Mouse (Mus musculus): Measurements from ENCODE around the gene Gm38392. TPM values are rescaled to one million over a fixed set of nuclear protein-coding genes. Genes with fewer than 3 reads are reported as not detected.
"Not testable (repeated sequence)": the region's sequence is repeated elsewhere in the genome, so short reads cannot be mapped to it uniquely, and the experiment has no call there.

Gene Gm38392
- polyA plus RNA-seq, 1 experiment from 2014 or later: 0.35 TPM

DNA sequence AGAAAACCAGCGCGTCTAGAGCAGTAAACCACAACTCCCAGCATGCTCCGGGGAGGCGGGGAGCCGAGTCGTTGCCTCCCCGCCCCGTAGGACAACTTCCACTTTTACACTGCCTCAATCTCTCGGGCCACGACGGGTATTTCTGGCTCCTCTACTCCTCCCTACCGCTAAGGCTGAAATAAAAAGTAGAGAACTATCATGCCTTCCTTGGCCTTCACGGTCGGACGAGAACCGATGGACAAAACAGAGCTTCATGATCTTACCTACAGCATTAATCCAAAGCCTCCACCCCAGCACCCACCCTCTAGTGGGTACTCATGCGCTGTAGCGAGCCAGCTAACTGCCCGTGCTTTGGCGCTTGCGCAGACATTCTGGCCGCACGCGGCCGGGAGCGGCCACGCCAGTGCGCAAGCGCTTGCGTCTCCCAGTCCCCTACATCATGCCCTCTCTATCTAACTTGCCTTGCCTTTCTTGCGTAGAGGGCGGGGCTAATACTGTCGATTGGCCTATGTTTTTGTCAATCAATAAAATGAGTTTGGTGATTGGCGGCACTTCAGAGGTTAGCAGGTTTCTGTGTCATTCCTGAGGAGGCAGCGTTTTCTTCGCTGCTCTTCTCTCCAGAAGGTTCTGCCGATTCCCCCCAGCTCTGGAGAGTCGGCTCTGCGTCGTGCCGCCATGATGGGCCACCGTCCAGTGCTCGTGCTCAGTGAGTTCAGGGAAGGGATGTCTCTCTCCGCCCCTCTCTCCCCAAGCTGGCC lies 9.7 kb upstream of the Gm38392 start, which contains the start of the genes Tsacc and Cct3:
Gene Tsacc (minus strand): TSS at position 439 of the 758 bp plus-strand sequence.
Gene Cct3 (plus strand): TSS at position 556 of the 758 bp plus-strand sequence.
- WGBS: under 1% methylated on average over 44 of the region's 44 CpGs
- ATAC-seq (ENCODE audit: insufficient read depth, low FRiP score, low read depth): peak; percentile 99
- H3K4me2 ChIP-seq: peak within 1 kb of the TSS; percentile 64
- H3K9ac ChIP-seq: peak within 1 kb of the TSS; percentile 88
- no peaks in the 10 kb centered on the region for H3K9me3 ChIP-seq
- peak within 1 kb of the TSS; percentile 96 for H3K27ac ChIP-seq
- peak within 1 kb of the TSS; percentile 83 for H3K4me3 ChIP-seq (replicated peaks)
- peaks cover 19% of the 10 kb centered on the region for H3K36me3 ChIP-seq
- peaks cover 9% of the 10 kb centered on the region for H3K4me1 ChIP-seq
- no peaks in the 10 kb centered on the region for H3K27me3 ChIP-seq (replicated peaks)

- Histone ChIP-seq H3K27me3 (replicated peaks) (no peaks in the 10 kb centered on the region), H3K4me3 (replicated peaks) (peak overlapping the region; percentile 83), H3K36me3 (peaks cover 13% of the 10 kb centered on the region), H3K4me2 (peak overlapping the region; percentile 64), H3K9me3 (no peaks in the 10 kb centered on the region), H3K27ac (peak overlapping the region; percentile 94), H3K9ac (peak overlapping the region; percentile 40), H3K4me1 (peaks cover 9% of the 10 kb centered on the region)
- ATAC-seq (ENCODE audit: insufficient read depth, low FRiP score, low read depth): no peak
- 2% methylated on average over 12 of the region's 12 CpGs for WGBS
Measured at GRCm38 (mm10) chr3:88296110-88296560, 9.1 kb upstream of the Gm38392 start.

DNA sequence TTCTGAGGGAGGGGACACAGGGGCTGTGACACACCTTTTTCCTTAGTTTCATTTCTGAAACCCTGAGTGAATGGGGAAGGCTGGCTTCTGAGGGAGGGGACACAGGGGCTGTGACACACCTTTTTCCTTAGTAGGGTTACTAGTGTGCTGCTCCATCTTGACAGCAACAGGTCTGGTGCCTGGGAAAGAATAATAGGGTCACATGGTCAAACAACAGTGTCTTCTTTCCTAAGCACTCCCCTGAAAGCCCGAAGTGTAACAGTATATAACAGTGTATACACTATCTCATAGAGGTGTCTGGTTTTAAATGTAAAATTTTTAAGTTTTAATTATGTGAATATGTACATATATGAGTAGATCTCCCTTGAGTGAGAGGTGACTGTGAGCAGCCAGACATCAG lies 8.3 kb upstream of the Gm38392 start:
- not testable (repeated sequence) for H3K4me1 ChIP-seq; H3K27me3 ChIP-seq (replicated peaks); H3K36me3 ChIP-seq; ATAC-seq (ENCODE audit: insufficient read depth, low FRiP score, low read depth); H3K9me3 ChIP-seq; H3K9ac ChIP-seq; H3K4me3 ChIP-seq (replicated peaks); H3K27ac ChIP-seq
- 46% methylated on average over 1 of the region's 1 CpGs for WGBS
- H3K4me2 ChIP-seq: peak overlapping the region; percentile 64

DNA sequence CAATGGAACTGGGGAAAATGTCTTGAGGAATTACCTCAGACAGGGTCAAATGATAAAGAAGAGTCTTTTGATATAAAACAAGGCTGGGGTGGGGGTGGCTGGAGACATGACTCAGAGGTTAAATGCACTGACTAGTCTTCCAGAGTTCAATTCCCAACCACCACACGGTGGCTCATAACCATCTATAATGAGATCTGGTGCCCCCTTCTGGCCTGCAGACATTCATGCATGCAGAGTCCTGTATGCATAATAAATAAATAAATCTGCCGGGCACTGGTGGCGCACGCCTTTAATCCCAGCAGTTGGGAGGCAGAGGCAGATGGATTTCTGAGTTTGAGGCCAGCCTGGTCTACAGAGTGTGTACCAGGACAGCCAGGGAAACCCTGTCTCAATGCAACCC lies 5.0 kb upstream of the Gm38392 start:
- H3K9ac ChIP-seq: no peak overlapping the region
- H3K27me3 ChIP-seq (replicated peaks): no peaks in the 10 kb centered on the region
- no peaks in the 10 kb centered on the region for H3K9me3 ChIP-seq
- no peaks in the 10 kb centered on the region for H3K36me3 ChIP-seq
- H3K4me3 ChIP-seq (replicated peaks): no peak overlapping the region
- H3K4me2 ChIP-seq: no peak overlapping the region
- H3K27ac ChIP-seq: no peak overlapping the region
- H3K4me1 ChIP-seq: no peaks in the 10 kb centered on the region
- ATAC-seq (ENCODE audit: insufficient read depth, low FRiP score, low read depth): no peak
- 67% methylated on average over 4 of the region's 4 CpGs for WGBS

DNA sequence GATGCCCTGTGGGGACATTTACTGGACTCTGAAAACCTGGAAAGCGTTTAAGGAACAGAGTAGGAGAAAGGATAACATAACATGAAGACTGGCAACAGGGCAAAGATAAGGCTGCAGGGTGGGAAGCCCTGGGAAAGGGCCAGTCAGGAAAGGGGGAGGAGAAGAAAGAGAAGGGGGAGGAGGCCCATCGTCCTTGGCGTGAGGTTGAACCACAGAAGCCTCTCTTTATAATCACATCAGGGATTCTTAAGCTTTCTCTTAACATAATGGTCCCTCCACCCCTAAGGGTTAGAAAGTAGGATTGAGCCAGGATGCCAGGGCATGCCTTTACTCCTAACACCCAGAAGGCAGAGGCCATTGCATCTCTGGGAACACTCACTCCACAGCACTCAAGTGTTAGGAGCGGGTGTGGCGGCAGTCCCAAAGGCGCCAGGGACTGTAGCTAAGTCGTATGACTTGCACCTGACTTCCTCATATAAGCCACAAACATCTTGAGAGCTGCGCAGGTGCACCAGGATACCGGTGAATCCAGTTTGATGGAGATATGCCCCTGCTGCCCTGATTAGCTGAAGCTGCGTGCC lies 1.2 kb upstream of the Gm38392 start:
- H3K9ac ChIP-seq; ATAC-seq (ENCODE audit: insufficient read depth, low FRiP score, low read depth); H3K9me3 ChIP-seq; H3K4me3 ChIP-seq (replicated peaks); H3K36me3 ChIP-seq; H3K4me2 ChIP-seq; H3K27ac ChIP-seq; H3K4me1 ChIP-seq; H3K27me3 ChIP-seq (replicated peaks): not testable (repeated sequence)
- 74% methylated on average over 10 of the region's 10 CpGs for WGBS

GRCm38 (mm10) chr3:88285565-88285895 lies 1.5 kb downstream of the Gm38392 start:
- 75% methylated on average over 2 of the region's 2 CpGs for WGBS
- H3K36me3 ChIP-seq; ATAC-seq (ENCODE audit: insufficient read depth, low FRiP score, low read depth); H3K4me2 ChIP-seq; H3K27ac ChIP-seq; H3K9me3 ChIP-seq; H3K27me3 ChIP-seq (replicated peaks); H3K4me3 ChIP-seq (replicated peaks); H3K4me1 ChIP-seq; H3K9ac ChIP-seq: not testable (repeated sequence)

DNA sequence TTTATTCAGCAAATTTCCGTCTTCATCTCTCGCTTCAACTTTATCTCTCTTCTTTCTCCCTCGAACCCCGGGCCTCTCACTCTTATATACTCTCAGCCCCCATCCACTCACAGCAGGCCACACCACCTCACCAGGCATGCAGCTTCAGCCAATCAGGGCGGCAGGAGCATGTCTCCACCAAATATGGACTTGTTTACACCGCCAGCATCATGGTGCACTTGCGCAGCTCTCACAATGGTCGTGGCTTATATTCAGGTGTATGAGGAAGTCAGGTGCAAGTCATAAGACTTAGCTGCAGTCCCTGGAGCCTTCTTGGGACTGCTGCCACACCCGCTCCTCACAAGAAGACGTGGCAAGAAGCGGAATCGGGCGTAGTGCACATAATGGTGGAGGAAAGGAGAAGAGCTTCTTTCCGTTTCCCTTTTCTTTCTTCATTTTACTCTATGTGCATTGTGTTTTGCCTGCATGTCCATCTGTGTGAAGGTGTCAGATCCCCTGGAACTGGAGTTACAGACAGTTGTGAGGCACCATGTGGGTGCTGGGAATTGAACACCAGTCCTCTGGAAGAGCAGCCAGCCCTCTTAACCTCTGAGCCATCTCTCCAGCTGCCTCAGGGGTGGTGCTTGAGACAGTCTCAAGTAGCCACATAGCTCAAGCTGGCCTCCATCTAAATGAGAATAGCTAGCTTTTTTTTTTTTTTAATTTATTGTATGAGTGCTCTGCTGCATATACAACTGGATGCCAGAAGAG lies 2.0 kb downstream of the Gm38392 start:
- H3K4me3 ChIP-seq (replicated peaks); H3K9ac ChIP-seq; H3K4me1 ChIP-seq; H3K36me3 ChIP-seq; ATAC-seq (ENCODE audit: insufficient read depth, low FRiP score, low read depth); H3K4me2 ChIP-seq; H3K27ac ChIP-seq; H3K9me3 ChIP-seq; H3K27me3 ChIP-seq (replicated peaks): not testable (repeated sequence)
- 91% methylated on average over 14 of the region's 14 CpGs for WGBS

DNA sequence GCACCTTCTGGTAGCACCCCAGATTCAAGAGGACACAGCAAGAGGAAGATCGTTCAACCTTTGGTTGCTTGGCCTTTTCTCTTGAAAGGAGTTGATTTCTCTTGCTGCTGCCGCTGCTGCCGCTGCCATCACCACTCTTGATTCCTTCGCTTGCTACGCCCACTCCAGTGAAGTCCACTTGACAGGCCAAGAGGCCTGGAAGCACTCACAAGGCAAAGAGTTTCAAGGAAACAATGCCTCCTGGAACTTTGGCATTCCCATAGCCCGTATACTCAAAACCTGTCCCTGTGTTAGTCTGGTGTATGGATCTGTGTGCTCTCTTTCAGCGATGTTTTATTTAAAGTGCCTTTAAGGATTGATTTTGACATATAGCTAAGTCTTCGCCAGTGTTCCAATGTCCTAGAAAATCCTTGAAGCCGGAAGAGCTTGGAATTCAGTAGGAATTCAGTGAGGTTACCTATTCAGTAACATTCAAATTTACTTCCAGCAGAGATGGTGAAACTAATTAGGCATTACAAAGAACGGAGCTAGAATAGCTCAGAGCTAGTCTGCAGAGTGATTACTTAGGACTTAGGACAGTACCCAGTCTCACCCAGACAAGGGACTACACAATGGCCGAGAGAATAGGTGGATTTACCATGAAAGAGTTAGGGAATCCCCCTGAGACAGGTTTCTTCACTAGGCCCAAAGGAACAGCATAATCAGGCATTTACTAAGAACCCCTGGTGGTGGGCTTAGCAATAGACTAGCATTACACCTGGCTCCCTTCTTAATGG lies 5.7 kb downstream of the Gm38392 start:
- not testable (repeated sequence) for H3K9me3 ChIP-seq; H3K27me3 ChIP-seq (replicated peaks); H3K9ac ChIP-seq; H3K36me3 ChIP-seq; H3K27ac ChIP-seq; H3K4me3 ChIP-seq (replicated peaks); H3K4me2 ChIP-seq; H3K4me1 ChIP-seq; ATAC-seq (ENCODE audit: insufficient read depth, low FRiP score, low read depth)
- WGBS: 71% methylated on average over 11 of the region's 11 CpGs

GRCm38 (mm10) chr3:88280035-88280434 lies 7.0 kb downstream of the Gm38392 start:
- no peak overlapping the region for H3K4me3 ChIP-seq (replicated peaks)
- no peaks in the 10 kb centered on the region for H3K4me1 ChIP-seq
- ATAC-seq (ENCODE audit: insufficient read depth, low FRiP score, low read depth): no peak
- H3K9me3 ChIP-seq: no peaks in the 10 kb centered on the region
- WGBS: 88% methylated on average over 2 of the region's 2 CpGs
- no peak overlapping the region for H3K9ac ChIP-seq
- no peak overlapping the region for H3K27ac ChIP-seq
- H3K4me2 ChIP-seq: no peak overlapping the region
- no peaks in the 10 kb centered on the region for H3K36me3 ChIP-seq
- no peaks in the 10 kb centered on the region for H3K27me3 ChIP-seq (replicated peaks)

- WGBS: 40% methylated on average over 7 of the region's 7 CpGs
- no peak overlapping the region for H3K4me3 ChIP-seq (replicated peaks)
- H3K4me1 ChIP-seq: no peaks in the 10 kb centered on the region
- ATAC-seq (ENCODE audit: insufficient read depth, low FRiP score, low read depth): no peak
- H3K36me3 ChIP-seq: no peaks in the 10 kb centered on the region
- H3K27ac ChIP-seq: no peak overlapping the region
- H3K9ac ChIP-seq: no peak overlapping the region
- H3K9me3 ChIP-seq: no peaks in the 10 kb centered on the region
- no peak overlapping the region for H3K4me2 ChIP-seq
- no peaks in the 10 kb centered on the region for H3K27me3 ChIP-seq (replicated peaks)
Measured at GRCm38 (mm10) chr3:88276529-88277143, 10.4 kb downstream of the Gm38392 start.

DNA sequence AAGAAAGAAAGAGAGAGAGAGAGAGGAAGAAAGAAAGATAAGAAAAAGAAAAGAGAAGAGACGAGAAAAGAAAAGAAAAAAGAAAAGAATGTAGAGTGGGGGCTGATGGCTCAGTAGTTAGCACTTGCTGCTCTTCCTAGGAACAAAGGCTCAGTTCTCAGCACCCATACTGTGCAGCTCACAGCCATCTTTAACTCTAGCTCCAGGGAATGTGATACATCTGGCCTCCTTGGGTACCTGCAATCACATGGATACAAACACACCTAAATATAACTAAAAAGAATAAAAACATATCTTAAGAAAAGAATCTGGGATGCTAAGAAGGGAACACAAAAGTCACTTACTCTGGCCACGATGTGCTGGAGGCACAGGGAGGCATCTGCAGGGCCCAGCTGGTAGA lies 10.9 kb downstream of the Gm38392 start:
- no peak for ATAC-seq (ENCODE audit: insufficient read depth, low FRiP score, low read depth)
- Histone ChIP-seq H3K4me1 (no peaks in the 10 kb centered on the region), H3K27ac (no peak overlapping the region), H3K4me2 (no peak overlapping the region), H3K27me3 (replicated peaks) (no peaks in the 10 kb centered on the region), H3K9ac (no peak overlapping the region), H3K9me3 (no peaks in the 10 kb centered on the region), H3K4me3 (replicated peaks) (no peak overlapping the region), H3K36me3 (no peaks in the 10 kb centered on the region)
- 69% methylated on average over 2 of the region's 2 CpGs for WGBS
